Mouse (Mus musculus): ENCODE results near the gene Gemin5. TPM values are rescaled to one million over a fixed set of nuclear protein-coding genes. Genes with fewer than 3 reads are reported as not detected.
"Not testable (repeated sequence)": the region's sequence is repeated elsewhere in the genome, so short reads cannot be mapped to it uniquely, and the experiment has no call there.

Gene Gemin5
- 20.2 and 23.4 TPM in 2 replicates for total RNA-seq (2021)
- long read RNA-seq, experiment 1, full-length matches to known transcripts: 2 of 15 reads
- long read RNA-seq, experiment 1, partial matches to known transcripts: 6 of 15 reads
- long read RNA-seq, experiment 1, other reads (novel, unspliced or antisense): 7 of 15 reads
- long read RNA-seq, experiment 2, full-length matches to known transcripts: 5 of 15 reads
- long read RNA-seq, experiment 2, partial matches to known transcripts: 6 of 15 reads
- long read RNA-seq, experiment 2, other reads (novel, unspliced or antisense): 4 of 15 reads

GRCm38 (mm10) chr11:58168167-58168915 is at the start of gene Gemin5:
Gene Gemin5, minus strand, starts transcription at chr11:58168539.
- peak; percentile 92 for DNase-seq

DNA sequence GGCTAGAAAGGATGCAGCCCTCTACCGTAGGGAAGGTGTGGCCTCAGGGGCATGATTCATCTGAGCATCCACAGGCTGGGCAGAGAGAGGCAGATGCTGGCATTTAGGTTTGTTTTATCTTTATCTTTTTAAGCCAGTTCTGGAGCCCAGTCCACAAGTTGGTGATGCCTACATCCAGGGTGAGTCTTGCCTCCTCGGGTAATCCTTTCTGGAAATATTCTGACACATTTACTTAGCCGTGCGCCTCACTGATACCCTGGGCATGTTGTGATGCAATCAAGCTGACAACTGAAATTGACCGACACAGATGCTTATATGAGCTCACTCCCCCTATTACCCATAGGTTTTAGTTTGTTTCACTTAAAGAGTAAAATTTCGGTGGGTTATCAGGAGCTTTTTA is 48.5 kb upstream of the Gemin5 start:
- no peak for DNase-seq

DNA sequence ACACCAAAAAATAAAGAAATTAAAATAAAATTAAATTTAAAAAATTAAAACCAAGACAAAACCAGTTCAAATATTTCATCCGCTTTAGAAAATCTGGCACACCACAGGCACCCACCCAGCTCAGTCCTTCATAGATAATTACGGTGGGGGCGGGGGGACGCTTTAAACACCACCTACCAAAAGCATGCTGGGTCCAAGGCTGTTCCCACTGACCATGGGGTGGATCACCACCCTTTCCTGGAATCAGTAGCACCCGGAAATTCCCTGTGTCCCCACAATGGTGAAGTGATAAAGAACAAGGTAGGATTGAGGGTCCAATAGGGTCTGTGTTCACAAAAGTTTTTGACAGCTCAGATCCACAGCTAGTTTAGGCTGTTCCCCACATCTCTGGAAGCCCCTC is 47.5 kb upstream of the Gemin5 start:
- DNase-seq: no peak

GRCm38 (mm10) chr11:58215049-58215430 is 46.7 kb upstream of the Gemin5 start:
- not testable (repeated sequence) for DNase-seq

DNA sequence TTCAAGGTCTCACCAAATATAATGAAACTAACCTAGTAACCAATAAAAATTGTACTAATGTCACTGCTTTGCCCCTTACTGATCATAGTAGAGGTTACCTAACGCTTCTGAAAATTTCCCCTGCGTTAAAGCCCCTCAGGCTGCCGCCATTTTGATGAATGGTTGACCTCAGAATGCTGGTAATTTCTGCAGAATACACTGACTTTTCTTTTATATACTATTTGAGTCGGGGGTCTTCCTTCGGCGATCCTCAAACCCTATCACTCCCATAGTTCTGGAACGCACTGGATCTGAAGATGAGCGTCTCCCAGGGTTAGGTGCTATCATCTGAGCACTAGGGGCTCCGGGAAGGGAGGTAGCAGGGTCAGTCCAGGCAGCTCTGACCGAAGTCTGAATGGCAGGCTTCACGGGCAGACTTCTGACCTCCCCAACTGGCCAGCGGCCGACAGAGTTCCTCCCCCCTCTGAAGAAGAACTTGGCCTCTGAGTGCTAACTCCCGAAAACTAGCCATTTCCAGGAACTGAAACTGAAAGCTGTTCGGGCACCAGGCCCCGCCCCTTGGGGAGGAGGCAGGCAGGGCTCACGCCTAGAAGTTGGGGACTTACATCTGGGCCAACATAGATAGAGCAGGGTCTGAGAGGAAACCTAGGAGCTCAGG is 46.2 kb upstream of the Gemin5 start:
- peak; percentile 91 for DNase-seq

DNA sequence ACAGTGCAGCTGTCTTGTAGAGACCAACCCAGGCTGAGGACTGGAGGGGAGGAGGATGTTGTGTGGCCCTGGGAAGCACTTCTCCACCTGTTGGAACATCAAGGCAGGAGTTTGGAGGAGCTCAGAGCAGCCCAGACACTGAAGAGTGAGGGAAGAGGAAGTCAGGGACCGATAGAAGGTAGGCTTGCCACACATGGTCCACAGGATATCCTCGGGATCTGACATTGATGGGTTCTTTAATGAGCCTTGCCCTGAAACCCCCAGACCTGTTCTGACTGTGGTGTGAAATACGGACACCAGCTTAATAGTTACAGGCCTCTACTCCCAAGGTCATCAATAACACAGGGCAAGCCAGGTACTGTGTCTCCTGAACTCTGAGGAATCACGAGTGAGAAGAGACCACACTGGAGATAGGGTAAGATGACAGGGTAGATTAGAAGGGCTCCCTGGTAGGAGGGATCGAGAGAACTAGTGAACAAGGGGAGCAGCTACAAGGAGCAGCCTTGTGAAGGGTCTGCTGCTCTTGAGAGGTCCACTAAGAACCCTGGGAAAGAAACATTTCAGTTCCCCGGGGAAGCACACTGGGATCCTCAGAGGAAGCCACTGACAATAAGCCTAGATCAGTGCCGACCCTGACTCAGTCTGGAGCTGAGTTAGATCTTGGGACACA is 45.5 kb upstream of the Gemin5 start:
- DNase-seq: no peak

GRCm38 (mm10) chr11:58211682-58212067 is 43.3 kb upstream of the Gemin5 start:
- no peak for DNase-seq

DNA sequence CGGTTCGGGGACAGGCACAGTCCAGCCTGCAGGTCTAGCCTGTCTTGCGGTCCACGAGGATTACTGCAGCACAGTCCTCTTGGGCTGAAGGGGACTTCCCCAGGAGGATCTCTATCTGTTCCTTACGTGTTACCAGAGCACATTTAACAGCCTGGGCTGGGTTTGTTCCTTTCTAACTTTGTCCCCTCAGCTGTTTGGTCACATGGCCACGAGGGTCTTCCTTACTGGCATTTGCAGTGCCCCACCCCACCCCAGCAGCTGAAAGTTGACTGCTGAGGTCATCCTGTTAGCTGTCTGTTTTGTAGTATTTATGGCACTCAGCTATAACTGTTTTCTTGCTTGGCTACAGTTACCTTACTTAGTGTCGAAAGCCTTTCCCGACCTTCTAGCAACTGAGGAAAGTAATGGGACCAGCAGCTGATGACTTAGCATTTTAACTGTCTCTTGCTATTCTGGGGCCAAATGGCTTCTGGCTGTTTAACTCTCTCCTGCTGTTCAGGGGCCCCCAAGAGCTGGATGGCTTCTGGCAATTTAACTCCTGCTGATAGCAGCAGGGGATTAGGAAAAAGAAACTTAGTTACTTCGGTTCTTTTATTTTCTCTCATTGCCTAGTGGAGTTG is 42.8 kb upstream of the Gemin5 start:
- no peak for DNase-seq

GRCm38 (mm10) chr11:58210321-58210886 is 42.1 kb upstream of the Gemin5 start:
- DNase-seq: no peak

- no peak for DNase-seq
These were observed 32.7 kb upstream of the Gemin5 start for GRCm38 (mm10) chr11:58201052-58201451.

- DNase-seq: no peak
These were observed 31.9 kb upstream of the Gemin5 start for GRCm38 (mm10) chr11:58200226-58200625.

GRCm38 (mm10) chr11:58199229-58200037 is 31.1 kb upstream of the Gemin5 start, which contains the start of the genes Igtp and Irgm2:
Gene Igtp, plus strand, starts transcription at chr11:58199556.
Gene Irgm2, plus strand, starts transcription at chr11:58199618.
- peak; percentile 91 for DNase-seq

DNA sequence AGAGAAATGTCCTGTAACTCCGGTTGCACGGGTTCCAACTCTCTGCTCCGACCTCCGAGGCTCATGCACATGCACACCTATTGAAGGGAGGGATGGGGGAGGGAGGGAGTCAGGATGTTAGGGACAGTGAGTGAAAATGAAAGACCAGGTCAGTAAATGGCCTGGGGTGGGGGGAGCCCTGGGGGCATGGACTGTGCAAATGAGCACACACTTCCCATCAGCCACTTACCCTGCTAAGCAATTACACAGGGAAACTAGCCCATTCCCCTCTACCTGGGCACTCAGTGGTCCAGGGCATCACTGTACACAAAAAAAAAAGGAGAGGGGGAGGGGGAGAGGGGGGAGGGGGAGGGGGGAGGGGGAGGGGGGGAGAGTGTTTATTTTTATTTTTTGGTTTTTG is 30.3 kb upstream of the Gemin5 start:
- no peak for DNase-seq

- DNase-seq: no peak
These were observed 25.7 kb upstream of the Gemin5 start for GRCm38 (mm10) chr11:58193860-58194520.

DNA sequence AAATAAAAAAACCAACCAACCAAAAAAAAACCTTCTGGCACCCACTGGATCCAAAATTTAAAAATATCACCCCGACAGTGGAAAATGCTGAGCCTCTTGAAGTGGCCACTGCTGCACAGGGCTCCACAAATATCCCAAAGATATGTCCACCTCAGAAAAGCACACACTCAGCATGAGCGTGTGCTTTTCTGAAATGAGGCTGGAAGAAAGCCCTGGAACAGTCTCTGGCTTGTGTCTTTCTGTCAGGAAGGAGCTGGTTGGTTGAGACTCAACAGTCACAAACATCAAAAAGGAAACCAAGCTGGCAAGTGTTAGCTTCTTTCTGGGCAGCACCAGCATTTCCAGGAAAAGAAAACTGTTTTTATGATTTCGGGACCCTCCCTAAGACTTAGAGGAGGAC is 25.0 kb upstream of the Gemin5 start:
- no peak for DNase-seq

GRCm38 (mm10) chr11:58189675-58190074 is 21.3 kb upstream of the Gemin5 start:
- no peak for DNase-seq

GRCm38 (mm10) chr11:58183579-58183978 is 15.2 kb upstream of the Gemin5 start:
- no peak for DNase-seq

- DNase-seq: no peak
These were observed 12.4 kb upstream of the Gemin5 start for GRCm38 (mm10) chr11:58180756-58181155.

GRCm38 (mm10) chr11:58179986-58180385 is 11.6 kb upstream of the Gemin5 start:
- not testable (repeated sequence) for DNase-seq

- DNase-seq: peak; percentile 81
These were observed 11.2 kb upstream of the Gemin5 start for GRCm38 (mm10) chr11:58179563-58179962.
